Mouse (Mus musculus): Measurements from ENCODE around the gene Iscu. TPM values are rescaled to one million over a fixed set of nuclear protein-coding genes. Genes with fewer than 3 reads are reported as not detected.
A peak's percentile ranks its signal among the peaks of the same experiment; 100 is the strongest.
"Not testable (repeated sequence)": the region's sequence is repeated elsewhere in the genome, so short reads cannot be mapped to it uniquely, and the experiment has no call there.

The Iscu gene
- total RNA-seq, 2 experiments from 2014 or later, result 89.1 to 98.0 TPM

DNA sequence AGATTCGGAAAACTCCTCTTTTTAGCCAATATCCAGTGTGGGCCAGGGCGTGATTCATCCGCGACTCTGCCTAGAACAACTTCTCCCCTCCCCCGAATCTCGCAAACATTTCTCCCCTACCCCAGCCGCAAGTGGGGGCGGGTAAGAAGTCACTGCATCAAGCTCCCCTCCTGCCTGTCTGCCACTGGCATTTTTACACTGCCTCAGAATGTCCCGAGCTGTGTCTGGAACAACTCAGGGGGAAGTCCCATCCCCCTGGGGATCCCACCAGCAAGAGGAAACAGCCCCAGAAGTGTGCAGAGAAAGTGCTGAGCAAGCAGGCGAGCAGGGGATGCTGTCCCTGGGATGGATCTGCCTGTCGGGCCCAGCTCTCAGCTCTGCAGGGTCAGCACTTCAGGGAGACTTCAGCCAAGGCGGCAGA, 11.0 kb downstream of the Iscu start:
- no peak for DNase-seq (ENCODE audit: low spot score in 2 of 2)

DNA sequence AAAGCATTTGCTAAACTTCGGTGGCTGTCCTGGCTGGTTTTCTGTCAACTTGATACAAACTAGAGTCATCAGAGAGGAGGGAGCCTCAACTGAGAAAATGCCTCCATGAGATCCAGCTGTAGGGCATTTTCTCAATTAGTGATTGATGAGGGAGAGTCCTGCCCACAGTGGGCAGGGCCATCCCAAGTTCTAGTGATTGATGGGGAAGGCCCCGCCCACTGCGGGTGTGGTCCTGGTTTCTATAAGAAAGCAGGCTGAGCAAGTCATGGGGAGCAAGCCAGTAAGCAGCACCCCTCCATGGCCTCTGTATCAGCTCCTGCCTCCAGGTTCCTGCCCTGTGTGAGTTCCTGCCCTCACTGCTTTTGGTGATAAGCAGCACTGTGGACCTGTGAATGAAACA, 11.6 kb downstream of the Iscu start:
- DNase-seq (ENCODE audit: low spot score in 2 of 2), result not testable (repeated sequence)

DNA sequence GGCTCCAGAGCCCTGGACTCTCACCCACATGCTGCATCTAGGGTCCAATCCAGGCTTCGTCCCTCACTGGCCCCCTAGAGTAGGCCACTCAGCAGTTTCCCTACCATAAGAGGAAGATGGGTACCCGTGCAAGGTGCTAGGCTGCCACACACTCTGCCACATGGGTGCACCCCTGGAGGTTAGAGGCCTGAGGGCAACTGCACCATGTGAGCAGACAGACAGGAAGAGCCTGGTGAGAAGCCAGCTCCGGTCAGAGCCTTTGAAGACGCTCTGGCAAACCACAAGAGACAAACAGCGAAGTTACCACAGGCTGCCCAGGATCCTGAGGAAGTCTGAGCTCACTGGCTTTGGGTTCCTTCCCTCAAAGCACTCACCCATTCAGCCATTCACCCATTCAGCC, 14.4 kb downstream of the Iscu start:
- DNase-seq (ENCODE audit: low spot score in 2 of 2), result no peak

DNA sequence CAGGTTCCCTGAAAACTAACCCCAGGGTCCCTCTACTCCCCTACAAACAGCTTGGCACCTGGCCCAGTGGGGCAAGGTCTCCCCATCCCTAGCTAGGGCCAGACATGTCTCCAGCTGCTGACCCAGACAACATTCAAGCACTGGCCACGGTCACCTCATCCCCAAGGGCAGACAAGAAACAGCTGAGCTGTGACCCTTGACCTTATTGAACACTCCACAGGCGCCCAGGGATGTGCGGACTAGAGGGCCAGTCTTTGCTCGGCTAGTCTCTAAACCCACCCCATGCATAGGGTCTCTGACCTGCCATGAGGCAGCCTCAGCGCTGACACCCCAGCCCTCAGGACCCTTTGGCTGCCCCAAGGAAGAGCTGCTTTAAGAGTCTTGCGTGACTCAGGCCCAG, 16.1 kb downstream of the Iscu start:
- DNase-seq (ENCODE audit: low spot score in 2 of 2), result no peak

DNA sequence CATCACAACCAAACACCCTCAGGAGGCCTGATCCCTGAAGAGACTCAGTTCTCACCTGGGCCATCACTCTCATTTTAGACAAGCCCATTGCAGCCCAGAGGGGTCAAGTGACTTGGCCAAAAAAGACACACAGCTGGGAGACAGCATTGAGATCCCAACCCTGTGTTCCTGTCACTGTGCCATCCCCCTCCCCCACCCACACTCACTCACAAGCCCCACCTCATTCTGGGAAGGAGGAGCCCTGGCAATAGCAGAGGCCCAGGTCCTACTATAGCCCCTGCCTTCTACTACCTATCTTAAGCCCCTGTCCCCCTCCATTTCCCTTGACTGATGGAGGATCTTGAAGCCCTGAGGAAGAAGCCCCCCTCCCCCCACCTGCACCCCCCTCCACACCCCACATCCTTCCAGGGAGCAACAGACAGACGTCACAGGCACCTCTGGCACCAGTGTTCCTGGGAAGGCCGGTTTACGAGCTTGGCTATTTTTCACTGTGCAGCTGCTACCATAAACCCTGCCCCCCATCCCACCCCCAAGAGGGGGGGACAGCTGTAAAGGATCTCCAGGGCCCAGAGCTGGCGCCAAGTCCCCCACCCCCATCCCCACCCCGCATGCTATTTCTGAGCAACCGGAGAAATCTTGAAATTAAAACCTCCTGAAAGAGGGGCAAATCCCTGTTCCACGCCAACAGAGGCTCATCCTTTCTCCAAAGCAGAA, 16.7 kb downstream of the Iscu start:
- no peak for DNase-seq (ENCODE audit: low spot score in 2 of 2)

DNA sequence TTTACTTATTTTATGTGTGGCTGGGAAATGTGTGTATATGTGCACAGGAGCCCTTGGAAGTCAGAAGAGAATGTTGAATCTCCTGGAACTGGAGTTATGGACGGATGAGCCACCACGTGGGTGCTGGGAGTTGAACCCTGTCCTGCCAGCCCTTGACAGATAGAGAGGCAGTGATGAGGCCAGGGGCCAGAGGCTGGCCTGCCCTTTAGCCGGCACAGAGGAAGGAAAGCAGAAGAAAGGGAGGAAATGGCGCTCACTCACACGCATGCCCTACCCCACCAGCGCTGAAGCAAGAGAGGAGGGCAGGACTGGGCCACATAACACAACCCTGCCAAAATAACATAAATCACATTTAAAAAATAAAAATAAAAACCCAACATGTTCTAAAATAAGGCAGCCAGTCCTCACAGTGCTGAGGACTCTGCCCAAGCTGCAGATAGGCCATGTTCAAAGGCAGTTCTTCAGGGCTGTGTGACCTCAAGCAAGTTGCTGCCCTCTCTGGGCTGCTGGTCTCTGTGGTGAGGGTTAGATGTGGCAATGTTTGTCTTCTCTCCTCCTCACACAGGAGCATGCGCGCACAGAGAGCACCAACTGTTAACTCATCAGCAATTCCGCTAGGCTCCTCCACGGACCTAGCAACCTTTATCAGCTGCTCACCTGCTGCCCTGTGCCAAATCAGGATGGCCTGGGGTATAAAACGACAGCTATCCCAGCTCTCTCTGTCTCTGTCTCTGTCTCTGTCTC, 18.1 kb downstream of the Iscu start:
- no peak for DNase-seq (ENCODE audit: low spot score in 2 of 2)

DNA sequence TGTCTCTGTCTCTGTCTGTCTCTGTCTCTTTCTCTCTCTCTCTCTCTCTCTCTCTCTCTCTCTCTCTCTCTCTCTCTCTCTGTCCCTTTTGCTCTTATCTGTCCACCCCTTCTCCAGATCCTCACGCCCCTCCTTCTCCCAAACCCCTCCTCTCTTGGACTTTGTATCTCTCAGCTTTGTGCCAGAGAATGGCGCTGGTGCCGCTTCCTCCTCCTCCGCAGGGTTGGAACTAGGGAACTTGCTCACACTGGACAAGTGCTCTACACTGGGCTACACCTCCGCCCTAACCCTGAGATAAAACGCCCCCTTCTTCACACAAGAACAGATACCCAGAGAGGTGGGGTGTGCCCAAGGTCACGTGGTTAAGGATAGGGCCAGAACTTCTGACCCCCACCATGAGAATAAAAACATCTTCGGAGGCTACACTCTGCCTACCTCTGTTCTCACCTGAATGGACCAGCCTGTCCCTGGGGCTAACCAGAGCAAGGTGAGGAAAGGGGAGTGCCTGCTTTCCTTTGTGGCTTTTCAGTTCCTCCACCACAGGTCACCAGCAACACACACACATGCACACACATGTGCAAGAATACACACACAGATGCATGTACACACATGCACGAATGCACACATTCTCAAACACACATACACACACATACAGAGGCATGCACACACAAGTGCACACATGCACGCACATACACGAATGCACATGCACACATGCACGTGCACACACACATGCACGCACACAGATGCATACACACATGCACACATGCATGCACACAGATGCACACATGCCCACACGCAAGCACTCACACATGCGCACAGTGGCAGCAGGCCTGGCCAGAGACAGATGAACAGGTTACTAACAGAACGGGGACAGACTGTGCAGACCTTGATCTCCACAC, 18.9 kb downstream of the Iscu start:
- no peak for DNase-seq (ENCODE audit: low spot score in 2 of 2)

DNA sequence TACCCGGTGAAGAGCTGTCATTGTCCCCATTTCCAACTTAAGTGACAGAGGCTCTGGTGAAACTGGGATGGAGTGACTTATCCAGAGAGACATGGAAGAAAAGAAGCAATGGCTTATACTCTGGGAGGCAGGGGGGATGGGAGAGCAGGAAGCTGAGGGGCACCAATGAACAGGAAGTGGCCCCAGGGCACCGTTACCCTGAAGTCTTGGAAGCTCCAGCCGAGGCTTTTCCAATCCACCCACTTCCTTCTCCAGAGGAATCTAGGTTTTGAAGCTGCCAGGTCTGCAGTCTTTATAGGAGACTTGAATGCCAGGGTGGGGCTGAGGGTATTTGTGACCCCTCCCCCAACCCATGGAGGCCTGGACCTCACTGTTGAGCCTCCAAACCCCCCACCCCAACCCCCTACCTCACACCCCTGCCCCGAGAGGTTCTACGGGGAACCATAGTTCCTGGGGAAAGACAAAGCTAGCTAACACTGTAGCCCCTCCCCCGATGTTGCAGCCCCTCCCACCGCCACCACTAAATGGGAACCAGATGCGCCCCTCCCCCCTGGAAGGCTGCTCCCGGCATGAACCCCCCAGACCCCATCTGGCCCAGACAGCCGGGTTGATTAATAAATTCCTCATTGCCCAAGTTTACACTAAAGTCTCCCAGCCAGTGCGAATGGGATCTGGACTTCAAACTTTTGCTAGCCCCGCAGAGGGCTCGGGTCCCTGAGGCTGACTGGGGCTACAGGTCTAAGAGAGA, 24.0 kb downstream of the Iscu start:
- no peak for DNase-seq (ENCODE audit: low spot score in 2 of 2)

DNA sequence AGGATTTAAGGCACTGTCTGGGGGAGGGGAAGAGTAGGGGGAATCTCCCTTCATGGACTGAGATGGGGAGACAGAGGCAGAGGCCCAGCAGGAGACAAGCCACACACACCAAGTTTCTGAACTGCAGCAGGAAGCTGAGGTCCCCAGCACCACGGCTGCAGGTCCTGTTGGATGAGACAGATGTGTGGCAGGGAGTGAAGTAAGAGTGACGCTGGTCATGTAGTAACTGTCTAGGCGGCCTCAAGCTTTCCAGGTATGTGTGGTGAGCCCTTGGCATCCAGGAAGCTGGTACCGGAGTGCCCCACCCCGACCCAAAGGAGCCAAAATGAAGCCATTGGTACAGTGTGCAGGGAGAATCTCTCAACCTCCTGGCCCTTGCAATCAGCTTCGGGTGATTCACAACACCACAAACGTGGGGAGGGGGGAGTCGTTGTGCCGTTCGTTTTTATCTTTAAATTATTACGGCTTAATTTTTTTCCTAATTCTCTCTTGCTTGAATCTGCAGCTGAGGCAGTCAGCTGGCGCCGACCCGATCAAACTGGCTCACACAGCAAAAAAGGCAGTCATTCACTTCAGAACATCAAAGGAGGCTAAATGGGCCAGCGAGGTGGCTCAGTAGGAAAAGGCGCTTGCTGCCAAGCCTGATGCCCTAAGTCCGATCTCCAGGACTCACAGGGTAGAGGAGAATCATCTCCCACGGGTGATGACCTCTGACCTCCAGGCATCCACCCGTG, 24.8 kb downstream of the Iscu start:
- DNase-seq (ENCODE audit: low spot score in 2 of 2), result no peak

DNA sequence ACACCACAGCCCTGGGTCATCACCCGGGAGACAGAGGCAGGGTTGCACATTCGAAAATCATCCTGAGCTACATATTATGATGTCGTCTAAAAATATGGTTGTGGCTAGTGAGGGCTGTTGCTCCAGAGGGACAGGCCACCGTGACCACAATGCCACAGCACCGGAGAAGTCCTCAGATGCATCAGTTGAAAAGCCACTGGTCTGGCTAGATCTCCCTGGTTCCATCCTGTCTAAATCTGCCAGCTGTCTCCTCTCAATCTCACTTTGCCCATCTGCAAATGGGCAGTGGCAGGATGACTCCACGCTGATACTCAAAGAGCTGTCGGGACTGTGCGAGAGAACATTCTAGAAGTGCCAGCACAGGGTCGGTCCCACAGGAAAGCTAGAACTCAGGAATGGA, 26.0 kb downstream of the Iscu start:
- no peak for DNase-seq (ENCODE audit: low spot score in 2 of 2)

DNA sequence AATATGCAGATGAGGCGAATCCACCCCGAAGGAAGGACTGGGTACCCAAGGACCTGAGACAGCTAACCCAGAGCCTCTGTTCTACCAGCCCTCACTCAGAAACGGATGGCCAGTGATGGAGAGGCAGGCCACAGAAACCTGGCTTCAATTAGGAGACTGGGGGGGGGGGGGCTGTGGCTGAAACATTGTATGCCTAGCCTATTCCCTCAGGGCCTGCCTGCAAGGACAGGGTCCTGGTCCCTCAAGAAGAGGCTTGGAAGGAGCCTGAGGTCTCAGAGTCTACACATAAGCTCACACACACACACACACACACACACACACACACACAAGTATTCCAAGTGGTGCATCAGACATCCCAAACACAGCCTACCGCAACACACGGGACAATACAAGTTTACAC, 27.1 kb downstream of the Iscu start:
- DNase-seq (ENCODE audit: low spot score in 2 of 2), result no peak

DNA sequence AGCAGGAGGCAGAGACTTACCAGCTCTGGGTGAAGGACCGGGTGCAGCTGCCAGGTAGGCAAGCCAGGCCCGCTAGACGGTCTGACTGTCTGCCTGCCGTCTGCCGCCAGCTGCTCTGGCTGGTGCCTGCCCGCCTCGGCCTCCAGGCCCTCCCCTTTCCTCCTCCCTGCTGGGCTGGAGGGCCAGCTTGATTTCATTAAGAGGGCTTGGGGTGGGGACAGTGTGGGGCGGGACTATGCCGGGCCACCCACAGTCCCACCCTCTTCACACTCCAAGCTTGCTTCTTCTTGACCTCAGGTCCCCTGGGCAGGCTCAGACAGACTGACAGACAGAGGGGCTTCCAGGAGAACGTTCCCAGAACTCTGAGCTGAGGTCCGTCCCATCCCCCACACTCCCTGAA, 27.7 kb downstream of the Iscu start, which contains the start of gene Tmem119:
Gene Tmem119 (minus strand): TSS at position 237 of the 400 bp plus-strand sequence.
- peak in 1 of 2 experiments; percentile 32 for DNase-seq (ENCODE audit: low spot score in 2 of 2)

DNA sequence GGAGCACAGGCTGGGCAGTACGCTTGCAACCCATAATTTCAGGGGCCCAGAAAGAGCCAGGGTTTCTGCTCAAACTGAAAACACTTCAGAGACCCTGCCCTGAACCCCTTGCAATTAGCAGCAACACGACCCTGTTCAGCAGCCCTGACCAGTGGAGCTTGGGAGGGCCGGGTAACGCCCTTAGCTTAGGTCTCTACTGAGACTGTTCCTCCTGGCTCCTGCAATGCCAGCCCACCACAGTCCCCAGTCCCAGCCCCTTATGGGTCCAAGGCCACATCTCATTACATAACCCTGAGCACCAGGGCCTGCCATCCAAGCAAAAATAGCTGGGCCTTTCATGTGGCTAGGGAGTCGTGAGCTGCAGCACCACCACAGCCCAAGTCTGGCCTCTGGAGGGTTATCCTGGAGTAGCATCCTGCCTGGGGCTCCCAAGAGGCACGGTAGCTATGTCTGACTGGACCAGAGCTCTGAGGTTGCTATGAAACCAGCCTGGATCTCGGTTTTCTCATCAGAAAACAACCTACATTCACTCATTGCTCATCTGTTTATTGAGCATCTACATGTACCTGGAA, 31.9 kb downstream of the Iscu start:
- no peak for DNase-seq (ENCODE audit: low spot score in 2 of 2)

DNA sequence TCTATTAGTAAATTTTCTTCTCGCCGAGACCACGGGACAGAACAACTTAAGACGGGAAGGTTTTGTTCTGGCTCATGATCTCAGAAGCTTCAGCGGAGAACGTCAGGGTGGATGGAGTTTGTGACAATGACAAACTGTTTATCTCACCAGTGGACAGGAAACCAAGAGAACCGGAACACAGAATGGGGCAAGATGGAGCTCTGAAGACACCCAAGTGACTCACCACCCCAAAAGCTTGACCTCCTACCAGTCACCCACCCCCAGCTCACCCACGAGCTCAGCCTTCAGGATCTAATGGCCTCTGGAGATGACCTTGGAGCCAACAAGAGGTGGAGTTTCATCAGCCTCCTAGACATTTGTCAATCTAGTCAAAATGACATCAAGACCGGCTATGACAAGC, 32.8 kb downstream of the Iscu start:
- no peak for DNase-seq (ENCODE audit: low spot score in 2 of 2)

DNA sequence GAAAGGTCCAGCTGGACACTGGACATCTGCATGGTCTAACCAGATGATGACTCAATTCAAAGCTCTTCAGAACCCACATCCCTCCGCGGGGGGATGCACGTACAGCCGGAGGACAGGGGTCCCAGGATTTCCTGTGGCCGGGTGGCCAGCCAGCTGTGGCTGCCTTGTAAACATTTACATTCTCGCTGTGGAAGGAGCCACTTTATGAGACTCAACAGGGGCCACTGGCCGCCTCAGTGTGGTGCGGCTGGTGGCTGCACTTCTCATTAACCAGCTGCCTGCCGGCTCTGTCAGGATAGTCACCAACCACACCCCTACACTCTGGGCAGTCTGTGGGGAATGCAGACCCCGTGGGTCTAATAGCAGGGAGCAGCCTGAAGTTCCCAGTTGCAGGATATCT, 33.9 kb downstream of the Iscu start:
- DNase-seq (ENCODE audit: low spot score in 2 of 2), result no peak

DNA sequence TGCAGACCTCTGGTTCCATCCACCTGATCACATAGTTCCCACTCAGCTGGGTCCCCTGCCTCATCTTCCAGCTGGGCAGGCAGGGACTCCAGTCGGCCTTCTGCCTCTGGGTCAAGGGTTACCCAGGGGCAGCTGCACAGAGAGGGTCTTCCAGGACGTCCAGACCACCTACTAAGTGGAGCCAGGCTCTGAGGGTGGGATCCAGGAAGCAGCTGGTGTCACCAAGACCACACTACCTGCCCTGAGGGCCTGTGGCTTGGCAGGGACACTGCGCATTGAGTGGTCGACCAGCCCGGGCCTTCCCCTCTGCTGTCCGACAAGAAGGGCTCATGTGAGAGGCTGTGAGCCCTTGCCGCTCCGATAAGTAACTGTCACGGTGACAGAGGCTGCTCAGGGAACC, 35.2 kb downstream of the Iscu start:
- no peak for DNase-seq (ENCODE audit: low spot score in 2 of 2)

DNA sequence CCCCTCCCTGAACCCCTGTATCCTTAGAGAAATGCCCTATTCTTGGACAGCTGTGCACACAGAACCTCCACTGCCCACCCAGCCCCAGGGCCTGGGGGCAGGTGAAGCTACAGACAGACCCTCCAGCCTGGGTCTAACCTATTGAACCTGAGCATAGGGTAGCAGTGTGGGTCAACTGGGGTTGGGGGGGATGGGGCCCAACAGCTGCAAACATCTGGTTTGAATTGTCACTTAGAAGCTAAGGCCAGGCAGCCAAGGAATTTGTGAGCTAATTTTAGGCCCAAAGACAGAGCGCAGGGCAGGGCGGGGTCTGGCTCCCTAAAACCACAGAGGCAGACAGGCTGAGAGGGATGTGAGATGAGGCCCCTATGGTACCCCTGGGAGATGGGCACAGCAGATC, 35.6 kb downstream of the Iscu start:
- no peak for DNase-seq (ENCODE audit: low spot score in 2 of 2)

DNA sequence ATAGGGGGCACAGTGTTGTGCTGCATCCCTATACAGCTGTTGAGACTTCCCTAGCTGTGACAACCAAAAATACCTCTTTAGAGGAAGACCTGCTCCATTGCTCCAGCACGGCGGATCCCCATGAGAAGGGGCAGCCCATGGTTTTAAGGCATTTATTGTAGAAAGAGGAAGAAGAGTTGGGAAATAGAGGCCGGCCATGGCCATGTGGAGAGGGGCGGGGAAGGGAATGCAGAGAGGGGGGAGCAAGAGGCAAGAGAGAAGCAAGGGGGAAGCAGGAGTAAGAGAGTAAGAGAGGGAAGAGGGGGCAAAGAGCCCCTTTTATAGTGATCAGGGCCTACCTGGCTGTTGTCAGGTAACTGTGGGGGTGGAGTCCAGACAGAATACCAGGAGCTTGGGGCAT, 37.6 kb downstream of the Iscu start:
- DNase-seq (ENCODE audit: low spot score in 2 of 2), result no peak

DNA sequence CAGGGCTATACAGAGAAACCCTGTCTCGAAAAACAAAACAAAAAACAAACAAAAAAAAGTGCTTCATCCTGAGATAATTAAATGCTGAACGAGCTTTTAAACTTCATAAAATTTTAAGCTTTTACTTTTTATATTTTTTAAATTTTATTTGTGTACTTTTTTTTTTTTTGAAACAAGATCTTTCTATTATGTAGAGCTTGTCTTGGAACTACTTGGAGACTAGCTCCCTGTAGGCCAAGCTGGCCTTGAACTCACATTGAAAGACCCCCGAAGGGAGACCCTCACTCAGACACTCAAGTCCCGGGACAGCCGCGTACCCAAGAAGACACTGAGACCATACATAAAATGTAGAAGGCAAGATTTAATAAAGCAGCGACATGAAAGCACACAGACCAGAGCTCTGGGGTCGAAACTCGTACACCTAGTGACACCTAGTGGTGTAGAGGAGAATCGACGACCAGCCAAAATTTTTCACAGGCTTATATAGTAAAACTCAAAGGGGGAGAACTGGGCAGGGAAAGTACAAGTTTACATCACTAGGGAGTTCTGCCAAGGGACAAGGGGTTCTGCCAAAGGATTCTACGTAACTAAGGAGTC, 39.4 kb downstream of the Iscu start:
- not testable (repeated sequence) for DNase-seq (ENCODE audit: low spot score in 2 of 2)

DNA sequence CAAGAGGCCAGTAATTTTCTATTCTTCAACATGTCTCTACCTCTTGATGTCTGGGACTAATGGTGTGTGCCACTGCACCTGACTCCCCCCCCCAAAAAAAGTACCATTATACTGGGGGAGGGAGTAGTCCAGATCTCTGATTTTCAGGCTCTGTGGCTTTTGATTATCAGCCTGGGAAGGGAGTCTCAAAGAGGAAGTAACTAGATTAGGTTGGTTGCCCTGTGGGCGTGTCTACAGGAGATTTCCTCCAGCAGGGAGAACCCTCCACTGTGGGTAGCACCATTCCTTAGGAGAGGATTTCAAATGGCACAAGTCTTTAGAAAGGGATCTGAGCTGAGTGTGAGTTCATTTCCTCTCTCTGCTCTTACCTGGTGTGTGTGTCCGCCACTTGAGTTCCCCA, 40.1 kb downstream of the Iscu start:
- DNase-seq (ENCODE audit: low spot score in 2 of 2), result no peak

Data from layer of hippocampus, postnatal 14 days (tissue).